Mouse (Mus musculus) yolk sac, embryonic 10.5 days (tissue): Measurements from ENCODE around the gene Akap2.
A peak's percentile ranks its signal among the peaks of the same experiment; 100 is the strongest.
"Not testable (repeated sequence)": the region's sequence is repeated elsewhere in the genome, so short reads cannot be mapped to it uniquely, and the experiment has no call there.

Experiments used
- DNase-seq: peaks from one replicate; pipeline ENCODE4 v3.0.0-alpha.2; 2017; ENCODE audit warnings: low spot score

The Akap2 gene

GRCm38 (mm10) chr4:57866990-57867389, 149.5 kb downstream of the Akap2 start:
- no peak for DNase-seq

- no peak for DNase-seq
Observed at GRCm38 (mm10) chr4:57867454-57867853, 150.0 kb downstream of the Akap2 start.

GRCm38 (mm10) chr4:57879137-57879536, 161.7 kb downstream of the Akap2 start:
- DNase-seq = no peak

GRCm38 (mm10) chr4:57879804-57880357, 162.4 kb downstream of the Akap2 start:
- DNase-seq = peak; percentile 71

- DNase-seq = no peak
Observed at GRCm38 (mm10) chr4:57883520-57884421, 166.3 kb downstream of the Akap2 start.

- DNase-seq = no peak
Observed at GRCm38 (mm10) chr4:57884511-57884910, 167.1 kb downstream of the Akap2 start.

- DNase-seq = no peak
Observed at GRCm38 (mm10) chr4:57885186-57885585, 167.7 kb downstream of the Akap2 start.

GRCm38 (mm10) chr4:57886066-57886887, 168.8 kb downstream of the Akap2 start:
- DNase-seq = peak; percentile 20

- DNase-seq = no peak
Observed at GRCm38 (mm10) chr4:57886888-57887230, 169.4 kb downstream of the Akap2 start.

- DNase-seq = no peak
Observed at GRCm38 (mm10) chr4:57888246-57888645, 170.8 kb downstream of the Akap2 start.

- DNase-seq = not testable (repeated sequence)
Observed at GRCm38 (mm10) chr4:57888978-57889377, 171.5 kb downstream of the Akap2 start.

GRCm38 (mm10) chr4:57889773-57890172, 172.3 kb downstream of the Akap2 start:
- no peak for DNase-seq

- DNase-seq = no peak
Observed at GRCm38 (mm10) chr4:57892001-57892586, 174.6 kb downstream of the Akap2 start.

GRCm38 (mm10) chr4:57895140-57895539, 177.7 kb downstream of the Akap2 start:
- DNase-seq = no peak

GRCm38 (mm10) chr4:57895902-57896301, 178.4 kb downstream of the Akap2 start:
- no peak for DNase-seq

- DNase-seq = no peak
Observed at GRCm38 (mm10) chr4:57896631-57897030, 179.2 kb downstream of the Akap2 start.

GRCm38 (mm10) chr4:57901210-57901609, 183.8 kb downstream of the Akap2 start:
- DNase-seq = no peak

- no peak for DNase-seq
Observed at GRCm38 (mm10) chr4:57902619-57903018, 185.2 kb downstream of the Akap2 start.

- DNase-seq = peak; percentile 28
Observed at GRCm38 (mm10) chr4:57904211-57904610, 186.8 kb downstream of the Akap2 start.

- DNase-seq = no peak
Observed at GRCm38 (mm10) chr4:57904638-57905037, 187.2 kb downstream of the Akap2 start.

- DNase-seq = no peak
Observed at GRCm38 (mm10) chr4:57906708-57907107, 189.3 kb downstream of the Akap2 start.

- no peak for DNase-seq
Observed at GRCm38 (mm10) chr4:57908860-57909259, 191.4 kb downstream of the Akap2 start.
